Mouse (Mus musculus): Measurements from ENCODE around the gene Gm45194. TPM values are rescaled to one million over a fixed set of nuclear protein-coding genes. Genes with fewer than 3 reads are reported as not detected.

Gene Gm45194
- not detected in 2 replicates for polyA plus RNA-seq (2012; ENCODE audit: insufficient read depth, low replicate concordance)

DNA sequence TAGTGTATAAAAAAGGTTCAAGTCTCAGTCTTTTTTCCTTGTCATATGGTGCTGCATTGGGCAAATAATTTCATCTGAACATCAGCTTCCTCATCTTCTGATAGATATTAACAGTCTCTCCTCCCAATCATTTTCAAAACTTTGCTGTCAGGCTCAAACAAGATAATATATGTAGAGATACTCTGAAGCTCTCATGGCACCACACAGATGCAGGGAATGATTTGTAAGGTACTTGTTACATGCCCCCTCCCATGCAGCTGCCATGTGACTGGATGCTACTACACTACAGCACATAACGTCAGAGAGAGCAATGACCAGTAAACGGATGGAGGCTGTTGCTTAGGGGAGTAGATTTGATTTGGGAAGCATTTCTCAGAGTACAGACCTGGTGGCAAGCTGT is at the start of gene Gm45194:
Gene Gm45194 (plus strand): TSS at position 301 of the 400 bp plus-strand sequence.
- Histone ChIP-seq H3K4me1 (no peaks in the 10 kb centered on the region), H3K27me3 (replicated peaks) (peaks cover 19% of the 10 kb centered on the region), H3K9me3 (peaks cover 9% of the 10 kb centered on the region), H3K4me3 (replicated peaks) (no peak within 1 kb of the TSS), H3K36me3 (replicated peaks; ENCODE audit: low read length) (no peaks in the 10 kb centered on the region)
- TF ChIP-seq GATA1 (IDR thresholded peaks at IDR 0.05; ENCODE audit: borderline replicate concordance, low read length), result no peak
- no peak for TF ChIP-seq FLI1 (IDR thresholded peaks at IDR 0.05; ENCODE audit: low read length)

- Histone ChIP-seq H3K4me3 (replicated peaks) (no peak overlapping the region), H3K36me3 (replicated peaks; ENCODE audit: low read length) (no peaks in the 10 kb centered on the region), H3K27me3 (replicated peaks) (no peaks in the 10 kb centered on the region), H3K9me3 (no peaks in the 10 kb centered on the region), H3K4me1 (no peaks in the 10 kb centered on the region)
- TF ChIP-seq FLI1 (IDR thresholded peaks at IDR 0.05; ENCODE audit: low read length) (no peak), GATA1 (IDR thresholded peaks at IDR 0.05; ENCODE audit: borderline replicate concordance, low read length) (no peak)
These were observed 35.3 kb upstream of the Gm45194 start for GRCm38 (mm10) chrX:111855878-111856277.

DNA sequence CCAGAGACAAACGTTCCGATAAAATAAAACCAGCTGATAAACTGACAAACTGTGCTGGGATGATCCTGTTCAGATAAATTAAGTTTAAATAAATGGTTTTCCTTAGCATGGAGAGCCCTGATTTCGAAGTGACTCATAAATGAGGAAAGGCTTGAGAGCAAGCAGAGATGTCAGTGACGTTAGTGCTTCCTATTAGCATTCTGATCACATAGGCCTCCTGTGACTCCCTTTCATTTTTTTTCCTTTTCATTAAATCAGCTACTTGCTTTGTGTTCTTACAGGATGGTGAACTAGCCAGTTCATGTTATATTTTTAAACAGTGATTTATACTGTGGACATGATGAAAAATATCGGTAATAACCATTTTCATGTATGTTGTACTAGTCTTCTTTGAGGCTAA is 9.9 kb upstream of the Gm45194 start:
- Histone ChIP-seq H3K9me3 (no peaks in the 10 kb centered on the region), H3K4me3 (replicated peaks) (no peak overlapping the region), H3K4me1 (no peaks in the 10 kb centered on the region), H3K27me3 (replicated peaks) (no peaks in the 10 kb centered on the region), H3K36me3 (replicated peaks; ENCODE audit: low read length) (no peaks in the 10 kb centered on the region)
- TF ChIP-seq FLI1 (IDR thresholded peaks at IDR 0.05; ENCODE audit: low read length), result no peak
- no peak for TF ChIP-seq GATA1 (IDR thresholded peaks at IDR 0.05; ENCODE audit: borderline replicate concordance, low read length)

- Histone ChIP-seq H3K36me3 (replicated peaks; ENCODE audit: low read length) (no peaks in the 10 kb centered on the region), H3K9me3 (peaks cover 9% of the 10 kb centered on the region), H3K27me3 (replicated peaks) (peaks cover 19% of the 10 kb centered on the region), H3K4me3 (replicated peaks) (peak overlapping the region; percentile 71), H3K4me1 (no peaks in the 10 kb centered on the region)
- TF ChIP-seq GATA1 (IDR thresholded peaks at IDR 0.05; ENCODE audit: borderline replicate concordance, low read length) (no peak), FLI1 (IDR thresholded peaks at IDR 0.05; ENCODE audit: low read length) (no peak)
These were observed 3.3 kb downstream of the Gm45194 start for GRCm38 (mm10) chrX:111894321-111895050.

DNA sequence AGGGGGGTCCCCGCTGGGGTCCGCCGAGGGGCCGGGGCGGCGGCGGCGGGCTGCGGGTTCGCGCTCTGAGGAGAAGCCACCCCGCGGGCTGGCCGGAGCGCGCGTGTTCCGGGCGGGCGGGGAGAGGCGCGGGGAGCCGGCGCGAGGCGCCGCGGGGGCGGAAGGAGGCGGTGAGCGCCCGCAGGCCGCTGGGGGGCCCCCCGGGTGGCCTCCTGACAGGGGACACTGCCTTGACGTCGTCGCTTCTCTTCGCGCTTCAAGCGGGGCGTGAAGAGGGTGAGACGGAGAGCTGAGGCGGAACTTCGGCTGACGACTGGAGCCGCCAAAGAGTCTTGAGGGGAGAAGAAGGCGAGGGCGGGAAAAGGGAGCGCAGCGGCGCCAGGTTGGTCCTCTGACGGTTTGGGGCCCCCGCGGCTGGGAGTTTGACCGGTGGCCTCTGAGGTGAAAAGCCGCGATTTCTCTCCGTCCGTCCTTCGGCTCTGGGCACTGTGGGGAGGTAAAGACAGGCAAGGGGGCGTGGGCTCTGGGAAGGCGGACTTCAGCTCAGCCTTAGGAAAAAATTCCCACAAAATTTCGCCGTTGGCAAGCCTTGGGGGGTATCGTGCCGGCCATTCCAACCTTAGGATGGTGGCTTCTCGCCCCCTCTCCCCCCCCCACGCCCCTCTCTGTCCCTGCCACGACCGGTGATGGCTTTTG is 4.0 kb downstream of the Gm45194 start:
- Histone ChIP-seq H3K36me3 (replicated peaks; ENCODE audit: low read length) (no peaks in the 10 kb centered on the region), H3K4me1 (no peaks in the 10 kb centered on the region), H3K4me3 (replicated peaks) (peak overlapping the region; percentile 71), H3K27me3 (replicated peaks) (peaks cover 19% of the 10 kb centered on the region), H3K9me3 (peaks cover 9% of the 10 kb centered on the region)
- TF ChIP-seq FLI1 (IDR thresholded peaks at IDR 0.05; ENCODE audit: low read length) (no peak), GATA1 (IDR thresholded peaks at IDR 0.05; ENCODE audit: borderline replicate concordance, low read length) (no peak)

GRCm38 (mm10) chrX:111917422-111917821 is 26.2 kb downstream of the Gm45194 start:
- H3K4me3 ChIP-seq (replicated peaks), result no peak overlapping the region
- H3K27me3 ChIP-seq (replicated peaks), result no peaks in the 10 kb centered on the region
- no peaks in the 10 kb centered on the region for H3K9me3 ChIP-seq
- no peaks in the 10 kb centered on the region for H3K4me1 ChIP-seq
- H3K36me3 ChIP-seq (replicated peaks; ENCODE audit: low read length), result no peaks in the 10 kb centered on the region
- TF ChIP-seq GATA1 (IDR thresholded peaks at IDR 0.05; ENCODE audit: borderline replicate concordance, low read length), result no peak
- TF ChIP-seq FLI1 (IDR thresholded peaks at IDR 0.05; ENCODE audit: low read length), result no peak

GRCm38 (mm10) chrX:111960909-111961308 is 69.7 kb downstream of the Gm45194 start:
- TF ChIP-seq GATA1 (IDR thresholded peaks at IDR 0.05; ENCODE audit: borderline replicate concordance, low read length), result no peak
- no peak for TF ChIP-seq FLI1 (IDR thresholded peaks at IDR 0.05; ENCODE audit: low read length)
- no peaks in the 10 kb centered on the region for H3K9me3 ChIP-seq
- no peaks in the 10 kb centered on the region for H3K4me1 ChIP-seq
- no peaks in the 10 kb centered on the region for H3K27me3 ChIP-seq (replicated peaks)
- no peak overlapping the region for H3K4me3 ChIP-seq (replicated peaks)
- no peaks in the 10 kb centered on the region for H3K36me3 ChIP-seq (replicated peaks; ENCODE audit: low read length)

GRCm38 (mm10) chrX:111999661-112000060 is 108.5 kb downstream of the Gm45194 start:
- TF ChIP-seq FLI1 (IDR thresholded peaks at IDR 0.05; ENCODE audit: low read length) (no peak), GATA1 (IDR thresholded peaks at IDR 0.05; ENCODE audit: borderline replicate concordance, low read length) (no peak)
- no peaks in the 10 kb centered on the region for H3K27me3 ChIP-seq (replicated peaks)
- no peak overlapping the region for H3K4me3 ChIP-seq (replicated peaks)
- H3K36me3 ChIP-seq (replicated peaks; ENCODE audit: low read length), result no peaks in the 10 kb centered on the region
- H3K4me1 ChIP-seq, result no peaks in the 10 kb centered on the region
- no peaks in the 10 kb centered on the region for H3K9me3 ChIP-seq

- H3K4me3 ChIP-seq (replicated peaks), result no peak within 1 kb of the TSS
- no peak for TF ChIP-seq FLI1 (IDR thresholded peaks at IDR 0.05; ENCODE audit: low read length)
- no peak for TF ChIP-seq GATA1 (IDR thresholded peaks at IDR 0.05; ENCODE audit: borderline replicate concordance, low read length)
- no peaks in the 10 kb centered on the region for H3K36me3 ChIP-seq (replicated peaks; ENCODE audit: low read length)
- H3K9me3 ChIP-seq, result no peaks in the 10 kb centered on the region
- H3K4me1 ChIP-seq, result no peaks in the 10 kb centered on the region
- no peaks in the 10 kb centered on the region for H3K27me3 ChIP-seq (replicated peaks)
These were observed 119.5 kb downstream of the Gm45194 start, which contains the start of gene Tex16 for GRCm38 (mm10) chrX:112010707-112011106. Tex16 (plus strand) TSS chrX:112011007.

DNA sequence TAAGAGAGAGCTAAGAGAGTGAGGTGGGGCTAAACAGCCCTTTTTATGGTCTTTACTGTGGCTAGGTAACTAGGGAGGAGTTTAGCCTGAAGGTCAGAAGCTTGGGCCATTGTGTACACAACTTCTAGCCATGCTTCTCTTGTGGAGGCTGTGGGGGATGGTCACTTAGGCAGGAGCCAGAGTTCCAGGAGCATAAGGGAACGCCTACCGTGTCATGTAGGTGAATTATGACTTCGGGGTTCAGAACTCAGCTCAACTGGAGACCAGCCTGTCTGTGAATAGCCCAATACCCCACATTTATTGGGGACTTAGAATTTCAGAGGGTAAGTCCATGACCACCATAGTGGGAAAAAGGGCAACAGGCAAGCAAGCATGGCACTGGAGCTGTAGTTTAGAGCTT is 347.6 kb downstream of the Gm45194 start, which contains the start of gene 4933403O08Rik:
Gene 4933403O08Rik (plus strand): TSS at position 301 of the 400 bp plus-strand sequence.
- TF ChIP-seq FLI1 (IDR thresholded peaks at IDR 0.05; ENCODE audit: low read length) (no peak), GATA1 (IDR thresholded peaks at IDR 0.05; ENCODE audit: borderline replicate concordance, low read length) (no peak)
- no peak within 1 kb of the TSS for H3K4me3 ChIP-seq (replicated peaks)
- no peaks in the 10 kb centered on the region for H3K4me1 ChIP-seq
- no peaks in the 10 kb centered on the region for H3K36me3 ChIP-seq (replicated peaks; ENCODE audit: low read length)
- H3K27me3 ChIP-seq (replicated peaks), result no peaks in the 10 kb centered on the region
- H3K9me3 ChIP-seq, result 0 out of 2 replicates have a peak, but pooled peaks cover 4% of the 10 kb centered on the region
